Mouse (Mus musculus) lung, adult 2 months (tissue): ENCODE results near the gene Klhdc10.

ENCODE experiments used
- CTCF ChIP-seq: fragments of 200-500 bp; IDR thresholded peaks from 2 replicates; pipeline ENCODE4 v1.5.1; 2011; ENCODE audit warnings: mild to moderate bottlenecking, low read length, control low read depth; ENCODE audit not compliant: insufficient read depth
- POLR2A ChIP-seq: fragments of 200-500 bp; IDR thresholded peaks from 2 replicates; pipeline ENCODE4 v1.6.1; 2011; ENCODE audit warnings: low read depth, mild to moderate bottlenecking, control low read depth, low read length, borderline replicate concordance; ENCODE audit errors: extremely low read depth

DNA sequence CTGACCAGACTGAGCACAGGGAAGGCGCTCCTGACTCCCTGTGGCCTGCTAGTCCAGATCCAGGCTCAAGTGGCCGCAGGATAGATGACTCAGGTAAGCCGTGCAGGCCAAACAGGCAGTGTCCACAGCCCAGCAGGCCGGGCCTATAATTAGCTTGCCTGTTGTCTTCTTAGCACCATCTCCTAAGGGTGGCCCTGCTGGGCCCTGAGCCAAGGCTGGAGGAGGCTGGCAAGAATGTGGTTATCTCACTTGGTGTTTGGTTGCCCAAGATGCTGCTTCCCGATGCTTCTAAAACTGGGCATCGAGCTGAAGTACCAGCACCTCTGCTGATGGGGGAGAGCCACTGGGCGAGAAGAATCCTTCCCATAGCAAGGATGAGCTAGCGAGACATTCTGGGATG is 46.0 kb upstream of the Klhdc10 start:
- TF ChIP-seq CTCF: no peak
- no peak for TF ChIP-seq POLR2A
